Mouse (Mus musculus): Measurements from ENCODE around the gene Gzf1.
A peak's percentile ranks its signal among the peaks of the same experiment; 100 is the strongest.

Gene Gzf1

GRCm38 (mm10) chr2:148680775-148681291 is at the start of gene Gzf1:
TSS of gene Gzf1 (plus strand) at chr2:148681023.
- peak; percentile 100 for DNase-seq

DNA sequence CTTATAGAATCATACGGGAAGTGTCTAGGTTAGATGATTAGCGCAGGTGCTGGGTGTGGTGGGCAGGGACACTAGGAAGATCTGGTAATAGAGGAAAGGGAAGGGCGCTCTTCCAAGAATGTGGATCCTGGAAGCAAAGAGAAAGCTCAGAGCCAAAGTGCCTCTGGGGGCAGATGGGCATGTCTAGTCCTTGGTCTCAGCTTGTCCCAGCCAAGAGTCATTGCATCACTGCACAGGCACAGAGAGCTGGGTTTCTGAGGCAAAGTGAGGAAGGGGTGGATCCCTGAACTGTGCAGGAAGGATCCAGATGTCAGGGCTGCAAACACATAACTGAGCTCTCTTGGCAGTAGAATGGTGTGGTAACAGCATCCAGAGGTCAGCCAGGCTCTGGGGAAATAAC is 49.2 kb upstream of the Gzf1 start:
- DNase-seq, result no peak

DNA sequence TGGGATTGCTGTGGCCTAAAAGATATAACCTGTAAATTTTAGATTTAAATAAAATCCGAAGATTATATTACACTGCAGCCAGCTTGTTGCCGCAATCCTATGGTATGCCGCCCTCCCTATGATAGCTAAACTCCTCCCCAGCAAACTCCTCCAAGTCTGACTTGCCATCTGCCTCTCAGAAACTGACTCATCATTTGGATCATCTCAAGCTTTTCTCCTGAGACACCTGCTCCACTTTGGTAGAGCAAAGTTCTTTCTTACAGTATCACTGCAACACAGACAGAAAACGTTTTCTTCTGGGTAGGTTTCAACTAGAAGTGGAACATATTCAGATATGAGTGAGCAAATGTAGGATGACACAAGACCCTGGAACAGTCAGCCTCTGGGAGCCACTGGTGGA is 46.4 kb upstream of the Gzf1 start:
- DNase-seq, result no peak

DNA sequence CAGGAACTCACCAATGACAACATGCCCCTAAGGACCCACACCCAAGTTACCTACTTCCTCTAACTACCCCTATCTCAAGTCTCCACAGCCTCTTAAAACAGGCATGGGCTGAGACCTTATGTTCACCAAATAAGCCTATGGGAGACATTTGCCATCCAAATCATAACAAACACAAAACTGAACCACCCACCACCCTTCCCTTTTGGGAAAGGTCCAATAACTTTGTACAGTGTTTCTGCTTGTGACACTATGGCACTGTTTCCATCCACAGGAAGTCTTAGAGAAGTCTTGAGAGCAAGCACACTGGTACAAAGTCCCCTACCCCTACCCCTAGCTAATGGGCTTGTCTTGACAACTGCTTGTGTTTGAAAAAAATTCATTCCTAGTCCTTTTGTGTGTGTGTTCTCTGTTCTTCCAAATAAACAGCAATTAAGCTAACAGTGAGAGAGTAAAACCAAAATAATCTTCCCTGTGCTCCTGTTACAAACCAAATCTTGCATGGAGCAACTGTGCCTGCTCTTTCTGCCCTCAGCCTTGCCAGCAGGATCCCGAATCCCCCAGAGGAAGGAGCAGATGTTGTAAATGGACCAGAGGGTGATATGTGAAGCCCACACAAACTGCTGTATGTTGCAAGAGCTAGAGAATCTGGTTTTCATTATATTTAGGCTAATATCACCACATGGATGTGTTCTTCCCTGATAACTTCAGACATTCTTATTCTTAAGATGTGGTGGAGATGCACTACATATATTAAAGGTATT is 38.0 kb upstream of the Gzf1 start:
- DNase-seq, result no peak

DNA sequence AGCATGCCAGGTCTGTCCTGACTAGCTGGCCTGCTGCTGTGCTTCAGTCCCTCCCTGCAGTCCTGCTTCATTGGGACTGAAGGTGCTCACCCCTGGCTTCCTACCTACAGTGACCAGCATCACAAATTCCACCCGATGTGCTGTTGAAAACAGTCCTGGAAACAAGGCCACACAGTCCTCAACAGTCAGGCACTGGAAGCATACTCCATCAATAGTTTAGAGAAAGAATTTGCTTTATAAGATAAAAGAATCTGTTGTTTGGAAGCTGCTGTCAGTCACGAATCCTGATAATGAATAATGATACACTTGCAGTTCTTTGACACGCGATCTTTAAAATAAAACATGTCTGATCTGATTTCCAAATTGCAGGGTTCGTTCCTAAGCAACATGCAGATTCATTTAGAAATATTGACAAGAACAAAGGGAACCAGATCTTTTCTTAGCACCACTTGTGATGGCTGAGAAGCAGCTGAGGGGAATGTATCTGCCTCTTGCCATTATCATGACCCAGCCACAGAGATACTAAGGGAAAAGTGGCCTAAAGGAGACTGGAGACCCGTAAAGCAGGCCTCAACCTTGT is 36.3 kb upstream of the Gzf1 start:
- no peak for DNase-seq

DNA sequence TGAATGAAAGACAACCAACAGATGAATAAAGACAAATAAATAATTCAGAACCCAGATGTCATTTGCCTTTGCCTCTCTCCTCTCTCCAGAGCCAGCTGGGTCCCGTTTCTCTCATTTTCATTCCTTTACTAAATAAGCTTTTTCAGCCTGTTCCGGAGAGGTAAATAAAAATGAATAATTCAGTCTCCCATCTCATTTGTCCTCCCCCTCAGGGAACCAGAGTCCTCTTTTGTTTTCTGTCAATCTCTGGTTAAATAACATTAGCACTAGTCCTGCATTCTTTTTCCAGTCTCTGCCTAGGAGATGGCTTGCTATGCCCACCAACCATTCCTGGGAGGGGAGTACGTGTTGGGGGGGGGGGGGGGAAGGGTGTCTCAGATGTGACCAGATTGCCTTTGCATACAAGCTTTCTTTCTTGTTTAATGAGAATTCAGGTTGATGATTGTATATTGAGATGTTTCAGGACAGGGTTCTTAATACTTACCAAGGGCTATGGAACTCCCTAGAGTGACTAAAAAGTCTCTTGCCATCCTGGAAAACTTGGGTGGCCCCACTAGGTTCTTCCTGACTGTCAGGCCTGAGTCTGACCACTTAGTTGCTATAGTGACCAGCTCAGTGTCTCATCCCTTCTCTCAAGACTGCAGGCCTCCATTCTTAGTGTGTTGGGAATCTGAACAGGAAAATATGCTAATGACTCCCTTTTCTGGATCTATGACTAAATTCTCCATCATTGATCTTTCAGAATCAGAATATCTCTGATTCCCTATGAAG is 30.1 kb upstream of the Gzf1 start:
- no peak for DNase-seq

GRCm38 (mm10) chr2:148654961-148655360 is 25.9 kb upstream of the Gzf1 start:
- peak; percentile 79 for DNase-seq

- DNase-seq, result no peak
Measured at GRCm38 (mm10) chr2:148663458-148663857, 17.4 kb upstream of the Gzf1 start.

DNA sequence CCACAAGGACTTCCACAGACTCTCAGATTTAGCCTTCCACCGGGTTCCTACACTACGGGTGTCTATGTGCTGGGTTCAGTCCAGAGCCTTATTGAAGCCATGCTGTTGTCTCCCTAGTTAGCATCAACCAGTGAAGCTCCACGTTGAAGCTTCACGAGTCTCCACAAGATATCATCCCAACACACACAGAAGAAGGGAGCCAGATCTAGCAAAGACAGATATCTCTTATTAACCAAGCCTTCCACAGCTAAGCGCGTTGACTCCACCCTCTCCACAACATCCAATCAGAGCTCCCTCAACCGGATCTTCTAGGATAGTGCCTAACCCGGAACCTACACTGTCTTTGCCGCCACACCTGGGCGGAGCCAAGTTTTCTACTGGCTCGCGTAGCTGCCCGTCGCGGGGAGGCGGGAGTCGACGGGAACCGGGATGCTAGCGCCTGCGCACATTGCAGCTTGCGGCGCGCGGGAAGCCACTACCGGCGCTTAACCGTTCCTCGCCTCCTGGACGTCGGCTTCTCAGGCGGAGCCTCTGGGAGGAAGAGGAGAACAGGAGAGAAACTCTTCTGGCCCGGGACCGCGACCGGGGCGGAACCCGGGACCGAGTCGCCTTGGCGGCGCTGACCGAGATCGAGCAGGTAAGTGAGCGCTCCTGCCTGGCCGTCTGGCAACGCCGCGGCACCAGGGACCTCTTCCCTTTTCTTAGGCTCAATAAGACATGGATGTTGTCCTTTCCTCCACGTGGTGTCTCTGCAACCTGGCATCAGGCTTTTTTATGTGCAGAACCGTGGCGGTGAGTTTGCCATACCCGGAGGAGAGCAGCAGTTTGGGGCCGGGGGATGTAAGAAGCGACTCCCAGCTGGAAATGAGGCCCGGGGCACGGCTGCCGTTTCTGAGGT is 8.4 kb upstream of the Gzf1 start, which contains the start of gene Nxt1:
Gene Nxt1, plus strand, starts transcription at position 403 of the 898 bp plus-strand sequence.
- DNase-seq, result peak; percentile 100

DNA sequence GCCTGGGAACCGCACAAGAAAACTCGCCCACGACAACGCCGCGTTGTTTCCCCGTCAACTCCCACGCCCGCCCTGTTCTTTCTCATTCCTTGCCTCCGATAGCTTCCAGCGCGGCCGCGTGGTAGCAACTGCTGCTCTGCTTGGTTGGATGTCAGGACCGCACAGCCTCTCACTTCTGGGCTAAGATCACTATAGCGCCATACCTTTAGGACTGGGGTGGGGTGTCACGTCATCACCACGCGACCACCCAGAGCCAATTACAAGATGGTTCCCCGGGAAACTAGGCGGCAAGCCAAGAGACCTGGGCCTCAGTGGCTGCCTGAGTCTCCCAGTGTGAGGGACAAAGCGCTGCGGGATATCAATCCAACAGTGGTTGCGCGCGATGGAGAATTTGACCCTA is 3.0 kb upstream of the Gzf1 start:
- peak; percentile 31 for DNase-seq

DNA sequence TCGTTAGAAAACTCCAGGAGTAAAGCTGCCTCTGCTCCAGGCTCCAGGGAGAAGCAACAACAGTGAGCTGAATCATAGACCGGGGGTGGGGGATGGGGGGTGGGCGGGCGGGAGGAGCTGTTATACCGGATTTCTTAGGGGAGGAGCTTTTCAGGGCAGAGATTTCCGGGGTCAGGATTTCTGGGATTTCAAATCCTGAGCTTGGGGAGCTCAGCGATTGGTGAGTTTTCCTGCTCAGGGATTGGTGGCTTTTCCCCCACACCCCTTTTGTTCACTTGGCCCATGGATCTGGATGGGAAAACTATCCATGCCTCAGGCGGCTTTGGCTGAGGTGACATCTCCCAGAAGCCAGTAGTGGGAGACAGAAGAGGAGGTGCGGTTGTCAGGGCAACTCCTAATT is 1.5 kb upstream of the Gzf1 start:
- peak; percentile 26 for DNase-seq

DNA sequence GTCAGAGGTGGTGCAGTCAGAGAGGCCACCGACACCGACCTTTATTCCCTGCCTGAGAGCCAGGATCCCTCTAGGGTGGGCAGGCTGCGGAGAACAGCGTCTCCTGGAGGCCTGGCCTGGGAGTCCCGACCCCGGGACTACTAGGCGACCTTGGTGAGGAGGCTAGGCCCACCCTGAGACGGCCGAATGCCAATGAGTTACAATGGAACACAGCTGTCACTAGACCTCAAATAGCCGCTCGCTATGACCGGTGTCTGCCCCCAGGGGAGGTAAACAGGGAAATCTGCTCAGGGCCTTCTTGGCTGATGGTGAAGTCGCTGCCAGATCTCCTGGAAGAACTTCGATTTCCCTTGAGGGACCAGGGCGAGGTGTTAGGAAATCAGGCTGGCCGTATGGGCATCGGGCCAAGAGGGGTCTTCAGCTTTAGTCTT is 653 bp downstream of the Gzf1 start:
- DNase-seq, result peak; percentile 49

DNA sequence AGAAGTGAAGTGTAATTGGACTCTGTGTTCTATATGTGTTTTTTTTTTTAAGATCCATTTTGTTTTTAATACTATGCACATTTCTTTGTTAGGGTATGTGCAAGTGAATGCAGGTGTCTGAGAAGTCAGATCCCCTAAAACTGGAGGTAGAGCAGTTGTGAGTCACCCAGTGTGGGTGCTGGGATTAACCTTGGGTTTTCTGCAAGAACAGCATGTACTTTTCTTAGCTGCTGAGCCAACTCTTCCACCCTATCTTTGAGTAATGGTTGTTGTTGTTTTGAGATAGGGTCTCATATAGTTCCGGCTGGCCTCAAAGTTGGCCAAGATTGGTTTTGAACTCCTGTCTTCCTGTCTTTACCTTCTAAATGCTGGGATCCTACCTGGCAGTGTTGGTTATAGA is 2.2 kb downstream of the Gzf1 start:
- DNase-seq, result no peak

- no peak for DNase-seq
Measured at GRCm38 (mm10) chr2:148684972-148685371, 4.1 kb downstream of the Gzf1 start.

GRCm38 (mm10) chr2:148685709-148686108 is 4.9 kb downstream of the Gzf1 start:
- DNase-seq, result peak; percentile 39

GRCm38 (mm10) chr2:148686862-148687261 is 6.0 kb downstream of the Gzf1 start:
- peak; percentile 52 for DNase-seq

- DNase-seq, result no peak
Measured at GRCm38 (mm10) chr2:148687971-148688370, 7.1 kb downstream of the Gzf1 start.

GRCm38 (mm10) chr2:148689444-148690140 is 8.8 kb downstream of the Gzf1 start:
- no peak for DNase-seq

DNA sequence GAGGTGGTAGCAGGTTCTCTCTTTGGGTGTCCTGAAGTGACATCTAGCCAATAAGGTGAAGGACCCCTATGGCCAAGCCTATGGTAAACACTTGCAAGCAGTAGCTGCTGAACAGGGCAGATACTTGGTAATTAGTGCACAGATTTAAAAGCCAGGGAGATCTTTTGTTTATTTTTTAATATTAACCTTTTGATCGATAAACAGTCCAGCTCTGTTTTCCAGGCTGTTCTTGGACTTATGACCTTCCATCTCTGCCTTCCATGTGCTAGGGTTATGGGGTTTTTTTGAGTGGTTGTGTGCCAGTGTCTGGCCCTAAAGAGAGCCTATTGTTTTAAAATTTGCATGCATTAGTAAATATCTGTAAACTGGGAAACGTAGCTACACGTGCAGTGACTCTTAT is 9.5 kb downstream of the Gzf1 start:
- DNase-seq, result no peak

- no peak for DNase-seq
Measured at GRCm38 (mm10) chr2:148690781-148691180, 10.0 kb downstream of the Gzf1 start.

DNA sequence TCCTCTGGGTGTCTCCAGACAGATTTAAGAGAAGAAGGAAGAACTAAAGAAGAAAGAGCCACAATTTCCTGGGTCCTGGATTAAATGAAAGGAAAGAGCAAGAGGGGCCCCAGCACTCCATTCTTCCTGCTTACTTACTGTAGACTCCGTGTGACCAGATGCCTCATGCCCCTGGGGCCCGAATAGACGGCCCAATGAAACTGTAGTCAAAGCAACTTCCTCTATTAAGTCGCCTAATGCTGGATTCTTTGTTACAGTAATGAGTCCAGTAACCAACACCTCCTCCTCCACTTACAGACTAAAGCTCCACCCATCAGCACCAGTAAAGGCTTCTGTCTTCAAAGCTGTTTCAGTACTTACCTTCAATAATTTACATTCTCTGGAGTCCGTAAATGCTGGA is 17.7 kb downstream of the Gzf1 start:
- DNase-seq, result no peak

Measured in lung, postnatal 14 days (tissue).